Mouse (Mus musculus) midbrain, embryonic 14.5 days (tissue): ENCODE measurements around the gene Gm13030. TPM values are rescaled to one million over a fixed set of nuclear protein-coding genes. Genes with fewer than 3 reads are reported as not detected.
A peak's percentile ranks its signal among the peaks of the same experiment; 100 is the strongest.

Experiments used
- ATAC-seq: fragments of 200-750 bp; cut with Nextera tagmentation; 2 replicates; pipeline ENCODE4 v1.8.0; 2017; ENCODE audit warnings: moderate number of reproducible peaks, moderate library complexity; ENCODE audit not compliant: low FRiP score, low TSS enrichment
- DNase-seq: peaks from one replicate; pipeline ENCODE4 v3.0.0-alpha.2; 2015
- H3K27ac ChIP-seq: fragments of 300-500 bp; sonication (generic); replicated peaks from 2 replicates; pipeline ENCODE4 v1.5.1; 2014; ENCODE audit warnings: mild to moderate bottlenecking, low read depth, low read length, moderate library complexity
- H3K27me3 ChIP-seq: fragments of 300-500 bp; sonication (generic); 2 replicates; pipeline ENCODE4 v1.6.1; 2014; ENCODE audit warnings: low read length, control low read depth, mixed read lengths; ENCODE audit not compliant: control insufficient read depth, insufficient read depth
- H3K36me3 ChIP-seq: fragments of 300-500 bp; sonication (generic); 2 replicates; pipeline ENCODE4 v1.6.1; 2014; ENCODE audit warnings: low read length, control low read depth; ENCODE audit not compliant: control insufficient read depth, insufficient read depth
- H3K4me1 ChIP-seq: fragments of 300-500 bp; sonication (generic); 2 replicates; pipeline ENCODE4 v1.6.1; 2014; ENCODE audit warnings: mild to moderate bottlenecking, antibody characterized with exemption, low read length, control low read depth; ENCODE audit not compliant: control insufficient read depth, insufficient read depth
- H3K4me2 ChIP-seq: fragments of 300-500 bp; sonication (generic); 2 replicates; pipeline ENCODE4 v1.6.1; 2014; ENCODE audit warnings: mild to moderate bottlenecking, low read length, moderate library complexity
- H3K4me3 ChIP-seq: fragments of 300-500 bp; sonication (generic); replicated peaks from 2 replicates; pipeline ENCODE4 v1.5.1; 2014; ENCODE audit warnings: low read depth, low read length
- H3K9ac ChIP-seq: fragments of 300-500 bp; sonication (generic); replicated peaks from 2 replicates; pipeline ENCODE4 v1.6.1; 2014; ENCODE audit warnings: mild to moderate bottlenecking, low read length, moderate library complexity
- H3K9me3 ChIP-seq: fragments of 300-500 bp; sonication (generic); 2 replicates; pipeline ENCODE4 v1.6.1; 2016; ENCODE audit warnings: low read length, control low read depth, mixed read lengths; ENCODE audit not compliant: control insufficient read depth
- WGBS: fragments of 180-500 bp; shearing (Covaris S2); extraction: QIAGEN DNeasy Blood & Tissue Kit; methylation state at CpG from one replicate; pipeline ENCODE4 v1.1.7; 2014; 5-methylcytosine and 5-hydroxymethylcytosine counted together
- polyA plus RNA-seq: library from polyadenylated mRNA; unstranded; fragments of >200 nt; fragmentation: Nextera tagmentation; extraction: Ambion mirVana; gene quantifications from 2 replicates; pipeline ENCODE4 v1.2.1, GENCODE M21; 2014

The Gm13030 gene
- polyA plus RNA-seq, 1 experiment from 2014 or later, result not detected

- no peak; the same call in 1 of the 2 replicates for ATAC-seq
- Histone ChIP-seq H3K27ac (no peak overlapping the region; the same call in 1 of the 2 replicates), H3K4me3 (peak overlapping the region; percentile 30), H3K36me3 (no peaks in the 10 kb centered on the region), H3K4me1 (no peaks in the 10 kb centered on the region), H3K4me2 (peak overlapping the region; percentile 49), H3K9me3 (no peaks in the 10 kb centered on the region), H3K27me3 (no peaks in the 10 kb centered on the region), H3K9ac (no peak overlapping the region)
- WGBS, result 12% methylated on average over 9 of the region's 9 CpGs
- DNase-seq, result peak; percentile 86
Measured at GRCm38 (mm10) chr4:138859245-138859644, 14.5 kb downstream of the Gm13030 start.

GRCm38 (mm10) chr4:138858446-138858845 is 15.3 kb downstream of the Gm13030 start:
- Histone ChIP-seq H3K9me3 (no peaks in the 10 kb centered on the region), H3K27ac (no peak overlapping the region), H3K9ac (no peak overlapping the region), H3K36me3 (no peaks in the 10 kb centered on the region), H3K4me3 (no peak overlapping the region), H3K27me3 (no peaks in the 10 kb centered on the region), H3K4me2 (no peak overlapping the region), H3K4me1 (no peaks in the 10 kb centered on the region)
- DNase-seq, result no peak
- 84% methylated on average over 15 of the region's 15 CpGs for WGBS
- ATAC-seq, result no peak

DNA sequence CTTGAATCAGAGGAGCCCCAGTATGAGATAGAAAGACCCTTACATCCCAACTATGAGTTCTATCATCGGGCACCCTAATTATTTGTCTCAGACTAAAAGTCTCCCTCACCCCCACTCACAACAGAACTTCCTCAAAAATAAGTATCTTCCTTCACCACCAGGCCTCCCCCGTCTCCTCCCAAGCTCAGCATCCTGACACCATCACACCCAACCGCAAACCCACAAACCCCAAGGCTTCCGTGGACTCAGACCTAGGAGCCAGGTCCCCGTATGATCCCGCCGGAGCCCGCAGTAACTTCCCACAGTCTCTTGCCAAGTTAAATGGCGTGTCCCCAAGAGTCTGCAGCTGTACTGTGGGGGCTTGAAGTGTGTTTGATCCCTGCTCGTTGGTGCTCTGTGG is 16.2 kb downstream of the Gm13030 start:
- H3K4me3 ChIP-seq, result no peak overlapping the region
- no peak overlapping the region for H3K4me2 ChIP-seq
- no peak overlapping the region for H3K27ac ChIP-seq
- no peak for DNase-seq
- no peak overlapping the region for H3K9ac ChIP-seq
- H3K9me3 ChIP-seq, result no peaks in the 10 kb centered on the region
- H3K4me1 ChIP-seq, result no peaks in the 10 kb centered on the region
- ATAC-seq, result no peak
- H3K27me3 ChIP-seq, result no peaks in the 10 kb centered on the region
- no peaks in the 10 kb centered on the region for H3K36me3 ChIP-seq
- 91% methylated on average over 10 of the region's 10 CpGs for WGBS

DNA sequence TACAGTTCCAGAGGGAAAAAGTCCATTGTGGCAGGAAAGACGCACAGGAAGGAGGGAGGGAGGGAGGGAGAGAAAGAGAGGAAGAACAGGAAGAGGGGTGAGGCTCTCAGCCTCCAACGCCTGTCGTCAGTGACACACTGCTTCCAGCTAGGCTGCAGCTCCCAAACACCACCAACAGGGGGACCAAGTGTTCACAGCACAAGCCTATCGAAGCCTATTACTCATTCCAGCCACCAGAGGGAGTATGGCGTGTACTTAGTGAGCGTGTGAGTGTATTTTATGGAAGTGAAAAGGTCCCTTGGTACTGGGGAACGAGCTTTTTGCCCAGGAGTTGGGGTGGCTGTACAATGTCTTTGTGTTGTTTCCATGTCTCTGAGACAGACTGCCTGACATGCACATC is 17.3 kb downstream of the Gm13030 start:
- ATAC-seq (no peak), DNase-seq (peak; percentile 87)
- 26% methylated on average over 7 of the region's 7 CpGs for WGBS
- Histone ChIP-seq H3K27ac (no peak overlapping the region), H3K9ac (no peak overlapping the region), H3K4me3 (no peak overlapping the region), H3K9me3 (no peaks in the 10 kb centered on the region), H3K4me1 (no peaks in the 10 kb centered on the region), H3K27me3 (no peaks in the 10 kb centered on the region), H3K36me3 (no peaks in the 10 kb centered on the region), H3K4me2 (no peak overlapping the region)

- WGBS, result 82% methylated on average over 9 of the region's 9 CpGs
- Histone ChIP-seq H3K9ac (no peak overlapping the region), H3K9me3 (no peaks in the 10 kb centered on the region), H3K4me1 (no peaks in the 10 kb centered on the region), H3K4me2 (no peak overlapping the region), H3K27ac (no peak overlapping the region), H3K4me3 (no peak overlapping the region), H3K36me3 (no peaks in the 10 kb centered on the region), H3K27me3 (no peaks in the 10 kb centered on the region)
- ATAC-seq (no peak), DNase-seq (no peak)
Measured at GRCm38 (mm10) chr4:138855092-138855632, 18.6 kb downstream of the Gm13030 start.

- no peaks in the 10 kb centered on the region for H3K27me3 ChIP-seq
- 75% methylated on average over 6 of the region's 6 CpGs for WGBS
- DNase-seq (no peak), ATAC-seq (no peak)
- no peaks in the 10 kb centered on the region for H3K4me1 ChIP-seq
- no peaks in the 10 kb centered on the region for H3K9me3 ChIP-seq
- H3K9ac ChIP-seq, result no peak overlapping the region
- H3K4me3 ChIP-seq, result no peak overlapping the region
- H3K4me2 ChIP-seq, result no peak overlapping the region
- no peaks in the 10 kb centered on the region for H3K36me3 ChIP-seq
- no peak overlapping the region for H3K27ac ChIP-seq
Measured at GRCm38 (mm10) chr4:138852961-138853360, 20.8 kb downstream of the Gm13030 start.

- H3K4me3 ChIP-seq, result no peak overlapping the region
- H3K27me3 ChIP-seq, result no peaks in the 10 kb centered on the region
- peak; percentile 88 for DNase-seq
- H3K27ac ChIP-seq, result no peak overlapping the region
- no peaks in the 10 kb centered on the region for H3K36me3 ChIP-seq
- H3K4me2 ChIP-seq, result no peak overlapping the region
- H3K9ac ChIP-seq, result no peak overlapping the region
- H3K9me3 ChIP-seq, result no peaks in the 10 kb centered on the region
- H3K4me1 ChIP-seq, result no peaks in the 10 kb centered on the region
- 5% methylated on average over 4 of the region's 4 CpGs for WGBS
- no peak; the same call in 1 of the 2 replicates for ATAC-seq
Measured at GRCm38 (mm10) chr4:138851463-138851862, 22.3 kb downstream of the Gm13030 start.

DNA sequence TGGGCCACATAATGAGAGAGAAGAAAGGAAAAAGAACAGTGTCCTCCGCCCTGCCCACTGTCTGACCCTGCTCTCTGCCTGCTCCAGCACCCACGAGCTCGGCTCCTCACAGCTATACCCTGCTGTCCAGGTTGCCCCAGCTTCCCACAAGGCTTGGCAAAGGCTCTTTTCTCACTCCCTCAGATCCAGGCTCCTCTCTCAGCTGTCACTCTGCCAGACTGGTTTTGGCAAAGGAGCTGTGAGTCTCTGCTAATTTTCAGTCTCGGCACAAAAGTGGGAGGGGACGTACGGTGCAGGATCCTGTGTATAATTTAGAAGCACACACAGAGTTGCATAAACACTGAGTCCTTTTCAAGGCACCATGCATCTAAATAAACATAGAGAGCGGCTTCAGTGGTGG is 32.4 kb downstream of the Gm13030 start:
- no peak for ATAC-seq
- H3K36me3 ChIP-seq, result no peaks in the 10 kb centered on the region
- WGBS, result 85% methylated on average over 7 of the region's 7 CpGs
- H3K27me3 ChIP-seq, result no peaks in the 10 kb centered on the region
- H3K4me2 ChIP-seq, result no peak overlapping the region
- H3K4me3 ChIP-seq, result no peak overlapping the region
- no peak overlapping the region for H3K9ac ChIP-seq
- H3K27ac ChIP-seq, result no peak overlapping the region
- H3K4me1 ChIP-seq, result no peaks in the 10 kb centered on the region
- H3K9me3 ChIP-seq, result no peaks in the 10 kb centered on the region
- DNase-seq, result peak; percentile 49

DNA sequence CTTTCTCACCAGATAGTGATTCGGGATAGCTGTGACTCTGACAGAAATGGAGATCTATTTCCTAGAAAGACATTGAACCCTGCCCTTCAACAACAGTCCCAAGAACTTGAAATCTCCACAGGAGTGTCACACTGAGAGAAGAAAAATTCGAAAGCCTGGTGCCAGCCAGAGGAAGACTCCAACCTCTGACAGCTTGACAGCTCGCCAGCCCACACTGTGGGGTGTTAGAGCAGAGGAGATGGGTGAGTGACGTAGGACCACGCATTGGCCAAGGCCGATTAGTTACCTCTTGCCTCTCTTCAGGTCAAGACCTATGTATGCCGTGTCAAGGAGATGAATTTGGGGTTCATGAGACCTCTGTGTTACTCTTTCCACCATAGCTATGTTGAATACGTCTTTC is 33.0 kb downstream of the Gm13030 start:
- H3K27ac ChIP-seq, result no peak overlapping the region
- ATAC-seq (no peak), DNase-seq (no peak)
- no peak overlapping the region for H3K9ac ChIP-seq
- H3K27me3 ChIP-seq, result no peaks in the 10 kb centered on the region
- WGBS, result 90% methylated on average over 8 of the region's 8 CpGs
- H3K4me2 ChIP-seq, result no peak overlapping the region
- no peaks in the 10 kb centered on the region for H3K36me3 ChIP-seq
- no peak overlapping the region for H3K4me3 ChIP-seq
- H3K9me3 ChIP-seq, result no peaks in the 10 kb centered on the region
- H3K4me1 ChIP-seq, result no peaks in the 10 kb centered on the region
